Comparison of ENCODE assay signal across 9 mouse cellular contexts in genomic region chr10:75151311-75151710, GRCm38 (mm10).
A peak's percentile ranks its signal among the peaks of the same experiment; 100 is the strongest.
DNase-seq lines count a peak whose midpoint lies in the region; ATAC-seq and TF ChIP-seq lines count a peak whose summit lies in the region.
"Had no signal": no experiment of that assay in that cellular context is flagged by ENCODE, and none has a peak within 500 bp of the region (broad histone marks: within the 10 kb centered on the region; RNA-seq: fewer than 3 reads in every experiment).

No protein-coding gene starts in this region.

- no peak overlapping the region for H3K9ac ChIP-seq in heart, embryonic 14.5 days (ENCODE audit: low read length)
- no peak overlapping the region for H3K9ac ChIP-seq in kidney, embryonic 16.5 days (replicated peaks; ENCODE audit: low read length)
- H3K9ac ChIP-seq: embryonic facial prominence, embryonic 12.5 days had no signal

- peak; percentile 51 for TF ChIP-seq CTCF in bone marrow, adult 2 months (IDR thresholded peaks at IDR 0.05; ENCODE audit: control insufficient read depth, insufficient read depth, low read length)
- 0 out of 2 replicates have a peak, but pooled peaks have one; percentile 14 for TF ChIP-seq CTCF in embryonic fibroblast, embryonic 13.5 days (IDR thresholded peaks at IDR 0.05; ENCODE audit: borderline replicate concordance, insufficient read depth, low read length)

- H3K27ac ChIP-seq in bone marrow, adult 2 months (ENCODE audit: control insufficient read depth, insufficient read depth, low read depth, low read length, poor library complexity), result no peak overlapping the region
- no peak overlapping the region for H3K27ac ChIP-seq in embryonic fibroblast, embryonic 13.5 days (ENCODE audit: insufficient read depth, low read length)
- no peak overlapping the region for H3K27ac ChIP-seq in heart, embryonic 14.5 days (replicated peaks in 1 of 2; ENCODE audit: control insufficient read depth in 1 of 2, insufficient read depth in 1 of 2, low read depth in 2 of 2, low read length in 2 of 2)
- H3K27ac ChIP-seq in kidney, embryonic 16.5 days (ENCODE audit: low read length), result no peak overlapping the region
- H3K27ac ChIP-seq: embryonic facial prominence, embryonic 12.5 days had no signal

- H3K4me3 ChIP-seq in bone marrow, adult 2 months (replicated peaks; ENCODE audit: control insufficient read depth, low read depth, low read length), result no peak overlapping the region
- H3K4me3 ChIP-seq in embryonic fibroblast, embryonic 13.5 days (ENCODE audit: insufficient read depth, low read length), result no peak overlapping the region
- no peak overlapping the region for H3K4me3 ChIP-seq in heart, embryonic 14.5 days (ENCODE audit: control insufficient read depth in 1 of 2, insufficient read depth in 1 of 2, low read depth in 1 of 2, low read length in 2 of 2)
- H3K4me3 ChIP-seq in kidney, embryonic 16.5 days (ENCODE audit: low read length), result no peak overlapping the region
- H3K4me3 ChIP-seq: embryonic facial prominence, embryonic 12.5 days had no signal

- peak; percentile 77 for DNase-seq in CD4-positive helper T cell, adult 2 months (ENCODE audit: low read depth, low spot score)
- peak; percentile 55 for DNase-seq in liver
- DNase-seq in spleen, postnatal 4 days (ENCODE audit: low spot score in 2 of 2), result peak; percentile 63 to 77

- peak; percentile 77 for ATAC-seq in heart, embryonic 14.5 days (ENCODE audit: insufficient number of reproducible peaks, insufficient read depth, low FRiP score, low read depth)
- peak; percentile 60 for ATAC-seq in kidney, embryonic 16.5 days (ENCODE audit: low FRiP score, low TSS enrichment)
- ATAC-seq in monocyte, adult 5-6 weeks (replicated peaks; ENCODE audit: insufficient number of reproducible peaks, low FRiP score, low TSS enrichment, poor library complexity, severe bottlenecking), result peak; percentile 57

- H3K4me1 ChIP-seq in bone marrow, adult 2 months (ENCODE audit: control insufficient read depth, insufficient read depth, low read length), result peaks cover 2% of the 10 kb centered on the region; the same call in 1 of the 2 replicates
- H3K4me1 ChIP-seq in embryonic fibroblast, embryonic 13.5 days (ENCODE audit: control insufficient read depth, insufficient read depth, low read length), result no peaks in the 10 kb centered on the region
- peaks cover 4 to 5% of the 10 kb centered on the region in 2 experiments; a peak in 3 of 4 replicates for H3K4me1 ChIP-seq in heart, embryonic 14.5 days (ENCODE audit: control insufficient read depth in 2 of 2, insufficient read depth in 2 of 2, low read length in 2 of 2)
- H3K4me1 ChIP-seq in kidney, embryonic 16.5 days (ENCODE audit: insufficient read depth, low read length), result peaks cover 9% of the 10 kb centered on the region; the same call in 1 of the 2 replicates
- H3K4me1 ChIP-seq: embryonic facial prominence, embryonic 12.5 days had no signal

- no peak overlapping the region for H3K4me2 ChIP-seq in heart, embryonic 14.5 days (ENCODE audit: low read length)
- no peak overlapping the region for H3K4me2 ChIP-seq in kidney, embryonic 16.5 days (replicated peaks; ENCODE audit: low read depth, low read length)
- H3K4me2 ChIP-seq: embryonic facial prominence, embryonic 12.5 days had no signal

- H3K36me3 ChIP-seq in heart, embryonic 14.5 days (ENCODE audit: control insufficient read depth, insufficient read depth, low read length), result peaks cover 47% of the 10 kb centered on the region
- H3K36me3 ChIP-seq in kidney, embryonic 16.5 days (ENCODE audit: insufficient read depth, low read length), result peaks cover 22% of the 10 kb centered on the region

- no peak for TF ChIP-seq POLR2A in bone marrow, adult 2 months (IDR thresholded peaks at IDR 0.05; ENCODE audit: borderline replicate concordance, control insufficient read depth, low read depth, low read length)
- TF ChIP-seq POLR2A in embryonic fibroblast, embryonic 13.5 days (IDR thresholded peaks at IDR 0.05; ENCODE audit: low read depth, low read length), result no peak

- no peaks in the 10 kb centered on the region for H3K9me3 ChIP-seq in heart, embryonic 14.5 days (ENCODE audit: control insufficient read depth, low read length)
- H3K9me3 ChIP-seq in kidney, embryonic 16.5 days (ENCODE audit: low read length), result no peaks in the 10 kb centered on the region
- H3K9me3 ChIP-seq: embryonic facial prominence, embryonic 12.5 days had no signal

- peaks cover 25% of the 10 kb centered on the region for H3K27me3 ChIP-seq in heart, embryonic 14.5 days (ENCODE audit: control insufficient read depth, insufficient read depth, low read length)
- H3K27me3 ChIP-seq in kidney, embryonic 16.5 days (ENCODE audit: insufficient read depth, low read length), result no peaks in the 10 kb centered on the region
- H3K27me3 ChIP-seq: embryonic facial prominence, embryonic 12.5 days had no signal
